Mouse (Mus musculus) cerebellum, adult 2 months (tissue): ENCODE measurements around the gene Egfl8. TPM values are rescaled to one million over a fixed set of nuclear protein-coding genes. Genes with fewer than 3 reads are reported as not detected.
A peak's percentile ranks its signal among the peaks of the same experiment; 100 is the strongest.

Experiments used
- DNase-seq, 2 experiments: peaks; one replicate each; pipeline ENCODE4 v3.0.0; 2021
- H3K27ac ChIP-seq: fragments of 200-500 bp; 2 replicates; pipeline ENCODE4 v1.5.1; 2012; ENCODE audit warnings: low read length, control low read depth, inconsistent platforms; ENCODE audit not compliant: insufficient read depth
- H3K27me3 ChIP-seq: fragments of 200-500 bp; 2 replicates; pipeline ENCODE4 v1.6.1; 2012; ENCODE audit warnings: inconsistent platforms, mild to moderate bottlenecking, low read length, moderate library complexity; ENCODE audit not compliant: control insufficient read depth, insufficient read depth
- H3K4me1 ChIP-seq: fragments of 200-500 bp; 2 replicates; pipeline ENCODE4 v1.6.1; 2011; ENCODE audit warnings: low read length; ENCODE audit not compliant: control insufficient read depth, insufficient read depth
- H3K4me3 ChIP-seq: fragments of 200-500 bp; replicated peaks from 2 replicates; pipeline ENCODE3; 2011; ENCODE audit warnings: mild to moderate bottlenecking, low read depth, low read length, control low read depth; ENCODE audit not compliant: insufficient read depth
- CTCF ChIP-seq: fragments of 200-500 bp; IDR thresholded peaks from 2 replicates; pipeline ENCODE4 v1.5.1; 2011; ENCODE audit warnings: low read depth, mild to moderate bottlenecking, control low read depth, low read length, moderate library complexity, borderline replicate concordance; ENCODE audit not compliant: insufficient read depth
- POLR2A ChIP-seq: fragments of 200-500 bp; IDR thresholded peaks from 2 replicates; pipeline ENCODE4 v1.6.1; 2011; ENCODE audit warnings: low read length, control low read depth, borderline replicate concordance; ENCODE audit not compliant: insufficient read depth
- WGBS: fragments of 180-500 bp; shearing (Covaris S2); methylation state at CpG from one replicate; pipeline ENCODE4 v1.1.7; 2018; 5-methylcytosine and 5-hydroxymethylcytosine counted together
- polyA plus RNA-seq: library from polyadenylated mRNA; depleted of rRNA; stranded (reverse); fragments of >200 nt; gene quantifications from 2 replicates; pipeline ENCODE4 v1.2.3, GENCODE M21; 2012

Egfl8 gene
- polyA plus RNA-seq, 1 experiment = 7.4 TPM

GRCm38 (mm10) chr17:34585877-34586771 lies 29.6 kb downstream of the Egfl8 start:
- Histone ChIP-seq H3K4me3 (peak overlapping the region; percentile 71), H3K27me3 (no peaks in the 10 kb centered on the region), H3K27ac (peak overlapping the region; percentile 81), H3K4me1 (peaks cover 18% of the 10 kb centered on the region; the same call in 1 of the 2 replicates)
- TF ChIP-seq CTCF (no peak), POLR2A (no peak)
- 15% methylated on average over 32 of the region's 32 CpGs for WGBS
- DNase-seq = peak in 1 of 2 experiments; percentile 33

GRCm38 (mm10) chr17:34585121-34585520 lies 30.6 kb downstream of the Egfl8 start:
- Histone ChIP-seq H3K4me1 (peaks cover 8% of the 10 kb centered on the region; the same call in 1 of the 2 replicates), H3K27me3 (no peaks in the 10 kb centered on the region), H3K4me3 (no peak overlapping the region), H3K27ac (no peak overlapping the region)
- peak in 1 of 2 experiments; percentile 33 for DNase-seq
- TF ChIP-seq CTCF (no peak), POLR2A (no peak)
- 67% methylated on average over 8 of the region's 8 CpGs for WGBS

GRCm38 (mm10) chr17:34583819-34584218 lies 32.0 kb downstream of the Egfl8 start:
- peaks cover 8% of the 10 kb centered on the region; the same call in 1 of the 2 replicates for H3K4me1 ChIP-seq
- no peak for DNase-seq
- no peak overlapping the region for H3K4me3 ChIP-seq
- WGBS = 83% methylated on average over 8 of the region's 8 CpGs
- no peaks in the 10 kb centered on the region for H3K27me3 ChIP-seq
- no peak overlapping the region for H3K27ac ChIP-seq
- no peak for TF ChIP-seq CTCF
- TF ChIP-seq POLR2A = no peak

- peak in 1 of 2 experiments; percentile 24 for DNase-seq
- Histone ChIP-seq H3K27ac (no peak overlapping the region), H3K27me3 (no peaks in the 10 kb centered on the region), H3K4me1 (peaks cover 8% of the 10 kb centered on the region; the same call in 1 of the 2 replicates), H3K4me3 (no peak overlapping the region)
- TF ChIP-seq POLR2A (no peak), CTCF (no peak)
- 30% methylated on average over 7 of the region's 7 CpGs for WGBS
These were observed 32.4 kb downstream of the Egfl8 start for GRCm38 (mm10) chr17:34583397-34583796.

- no peak for DNase-seq
- H3K27me3 ChIP-seq = no peaks in the 10 kb centered on the region
- 82% methylated on average over 12 of the region's 12 CpGs for WGBS
- H3K27ac ChIP-seq = no peak overlapping the region
- 0 out of 2 replicates have a peak, but pooled peaks cover 4% of the 10 kb centered on the region for H3K4me1 ChIP-seq
- TF ChIP-seq POLR2A (no peak), CTCF (no peak)
- no peak overlapping the region for H3K4me3 ChIP-seq
These were observed 33.2 kb downstream of the Egfl8 start for GRCm38 (mm10) chr17:34582528-34582927.

- DNase-seq = no peak
- TF ChIP-seq POLR2A = no peak
- no peak for TF ChIP-seq CTCF
- no peaks in the 10 kb centered on the region for H3K27me3 ChIP-seq
- WGBS = 88% methylated on average over 3 of the region's 3 CpGs
- H3K27ac ChIP-seq = no peak overlapping the region
- no peaks in the 10 kb centered on the region for H3K4me1 ChIP-seq
- no peak overlapping the region for H3K4me3 ChIP-seq
These were observed 37.7 kb downstream of the Egfl8 start for GRCm38 (mm10) chr17:34578070-34578469.

- Histone ChIP-seq H3K27ac (no peak overlapping the region), H3K4me3 (no peak overlapping the region), H3K27me3 (no peaks in the 10 kb centered on the region), H3K4me1 (no peaks in the 10 kb centered on the region)
- TF ChIP-seq CTCF (no peak), POLR2A (no peak)
- DNase-seq = no peak
- WGBS = 64% methylated on average over 5 of the region's 5 CpGs
These were observed 39.2 kb downstream of the Egfl8 start for GRCm38 (mm10) chr17:34576577-34576976.

- Histone ChIP-seq H3K27ac (no peak overlapping the region), H3K4me1 (no peaks in the 10 kb centered on the region), H3K4me3 (no peak overlapping the region), H3K27me3 (no peaks in the 10 kb centered on the region)
- DNase-seq = no peak
- TF ChIP-seq POLR2A (no peak), CTCF (no peak)
- 9% methylated on average over 15 of the region's 15 CpGs for WGBS
These were observed 43.4 kb downstream of the Egfl8 start for GRCm38 (mm10) chr17:34572361-34572760.
